Mouse (Mus musculus) spleen, postnatal 14 days (tissue): ENCODE data around the gene Coro1b.
"Not testable (repeated sequence)": the region's sequence is repeated elsewhere in the genome, so short reads cannot be mapped to it uniquely, and the experiment has no call there.

Experiments
- DNase-seq, 2 experiments: peaks; one replicate each; pipeline ENCODE4 v3.0.0; 2021 to 2022; ENCODE audit warnings: low spot score in 2 of 2

Coro1b gene

DNA sequence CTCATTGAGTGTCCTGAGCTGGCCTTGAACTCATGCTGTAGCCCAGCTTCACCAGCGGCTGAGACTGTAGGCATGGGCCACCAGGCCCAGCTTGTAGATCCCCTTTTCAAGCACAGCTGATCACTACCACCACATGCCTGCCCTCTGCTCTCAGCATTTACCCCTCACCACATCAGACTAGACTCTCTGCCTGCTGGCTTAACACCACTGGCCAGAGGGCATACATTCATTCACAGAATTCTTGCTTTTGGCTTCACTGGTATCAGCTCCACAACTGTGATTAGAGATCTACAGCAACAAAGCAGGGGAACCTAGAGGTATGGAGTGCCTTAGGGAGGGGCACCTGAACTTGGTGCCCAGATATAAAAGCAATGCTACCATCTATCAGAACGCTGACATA is 27.9 kb upstream of the Coro1b start:
- DNase-seq = no peak

DNA sequence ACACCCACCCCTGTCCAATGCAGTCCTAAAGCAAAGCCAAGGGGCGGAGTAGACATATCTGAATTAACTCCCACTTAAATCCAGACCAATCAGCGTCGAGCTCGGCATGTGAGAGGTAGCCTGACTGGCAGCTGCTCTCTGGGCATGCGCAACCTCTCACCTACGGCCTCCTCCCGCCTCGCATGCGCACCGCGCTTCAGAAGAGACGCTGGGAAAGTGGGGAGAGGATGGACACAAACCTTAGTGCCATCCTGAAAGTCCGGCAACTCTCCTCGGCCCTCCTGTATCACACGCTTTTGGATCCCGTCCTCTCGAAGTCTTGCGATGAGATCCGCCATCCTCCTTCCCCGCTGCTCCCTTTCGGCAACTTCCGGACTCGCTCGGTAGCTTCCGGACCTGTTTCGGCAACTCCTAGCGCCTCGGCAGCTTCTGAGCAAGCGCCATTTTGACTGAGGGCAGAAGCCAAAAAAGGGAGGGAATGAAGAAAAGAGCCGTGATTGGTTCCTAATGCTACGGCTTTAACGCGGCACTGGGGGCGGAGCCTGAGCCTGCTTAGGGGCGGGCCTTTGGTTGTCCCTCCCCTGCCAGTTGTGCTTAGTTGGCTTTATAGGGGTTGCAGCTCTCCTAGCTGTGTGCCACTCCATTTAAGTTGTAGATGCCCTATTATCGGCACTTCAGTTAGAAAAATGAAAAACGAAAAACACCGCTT is 27.2 kb upstream of the Coro1b start:
- peak; percentile 95 to 97 for DNase-seq

DNA sequence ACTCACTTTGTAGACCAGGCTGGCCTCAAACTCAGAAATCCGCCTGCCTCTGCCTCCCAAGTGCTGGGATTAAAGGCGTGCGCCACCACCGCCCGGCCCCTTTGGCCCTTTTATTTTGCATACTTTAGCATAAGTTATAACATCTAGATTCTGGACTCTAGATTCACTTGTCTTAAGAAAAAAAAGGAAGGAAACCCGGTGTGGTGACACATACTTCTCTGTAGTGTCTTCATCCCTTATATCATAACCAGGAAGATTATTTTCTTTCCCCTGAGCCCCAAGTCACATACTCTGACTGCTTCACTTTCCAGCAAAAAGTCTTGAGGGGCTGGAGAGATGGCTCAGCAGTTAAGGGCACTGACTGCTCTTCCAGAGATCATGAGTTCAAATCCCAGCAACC is 26.5 kb upstream of the Coro1b start:
- not testable (repeated sequence) for DNase-seq

DNA sequence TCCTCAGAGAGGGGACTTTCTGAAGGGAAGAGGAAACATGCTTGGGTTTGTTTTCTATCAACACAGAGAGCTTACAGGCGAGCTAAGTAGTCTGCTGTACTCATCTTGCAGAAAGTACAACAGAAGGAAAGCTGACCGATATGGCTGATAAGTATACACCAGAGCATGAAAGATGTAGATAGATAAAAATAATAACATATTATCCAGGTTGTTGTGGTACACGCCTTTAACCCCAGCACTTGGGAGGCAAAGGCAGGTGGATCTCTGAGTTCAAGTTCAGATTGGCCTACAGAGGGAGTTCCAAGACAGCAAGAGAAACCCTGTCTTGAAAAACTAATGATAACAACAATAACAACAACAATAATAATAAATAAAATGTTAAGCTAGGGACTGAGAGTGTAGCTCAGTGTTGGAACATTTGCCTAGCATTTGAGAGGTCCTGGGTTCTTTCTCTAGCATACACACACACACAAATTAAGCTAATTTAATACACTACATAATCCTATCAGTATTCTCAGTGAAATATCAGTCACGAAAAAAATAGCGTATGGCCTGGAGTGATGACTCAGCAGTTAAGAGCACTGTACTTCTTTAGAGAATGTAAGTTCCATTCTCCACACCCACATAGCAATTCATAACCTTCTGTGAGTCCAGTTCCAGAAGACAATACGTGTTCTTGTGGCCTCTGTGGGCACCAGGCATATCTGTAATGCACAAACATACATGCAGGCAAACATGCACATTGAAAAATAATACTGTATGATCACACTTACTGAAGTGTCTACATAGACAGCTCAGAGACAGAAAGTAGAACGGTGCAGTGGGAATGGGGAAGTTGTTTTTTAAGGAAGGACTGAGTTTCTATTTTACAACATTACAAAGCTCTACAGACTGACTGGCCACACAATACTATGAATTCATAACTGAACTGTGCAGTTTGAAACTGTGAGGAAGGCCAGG is 25.7 kb upstream of the Coro1b start:
- DNase-seq = no peak

DNA sequence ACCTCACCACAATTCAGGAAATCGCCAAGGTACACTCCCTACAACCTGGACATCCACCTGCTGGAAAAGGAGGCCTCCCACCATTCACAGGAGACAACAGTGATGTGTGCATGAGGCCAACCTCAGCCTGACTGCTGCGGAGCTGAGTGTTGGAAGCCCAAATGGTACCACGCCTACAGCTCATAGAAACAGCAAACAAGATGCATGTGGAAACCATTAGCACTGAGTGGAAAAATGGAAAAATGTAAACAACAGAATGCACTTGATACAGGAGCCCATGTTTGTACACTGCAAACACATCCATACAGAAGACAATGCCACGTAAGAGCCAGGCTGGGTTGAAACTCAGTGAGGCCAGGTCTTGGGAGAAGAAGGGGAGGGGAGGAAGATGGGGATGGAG is 24.0 kb upstream of the Coro1b start:
- no peak for DNase-seq

DNA sequence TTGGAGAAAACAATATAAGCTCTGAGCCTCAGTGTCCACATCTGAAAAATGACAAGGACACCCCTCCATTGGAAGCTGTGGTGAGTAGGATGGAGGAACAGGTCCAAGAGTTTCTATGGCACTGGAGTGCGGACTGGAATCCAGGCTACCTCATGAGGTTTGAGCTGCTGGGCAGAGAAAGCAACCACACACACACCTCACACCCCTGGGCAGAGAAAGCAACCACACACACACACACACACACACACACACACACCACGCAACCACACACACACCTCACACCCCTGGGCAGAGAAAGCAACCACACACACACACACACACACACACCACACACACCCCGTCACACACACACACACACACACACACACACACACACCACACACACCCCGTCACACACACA is 23.2 kb upstream of the Coro1b start:
- DNase-seq = not testable (repeated sequence)

DNA sequence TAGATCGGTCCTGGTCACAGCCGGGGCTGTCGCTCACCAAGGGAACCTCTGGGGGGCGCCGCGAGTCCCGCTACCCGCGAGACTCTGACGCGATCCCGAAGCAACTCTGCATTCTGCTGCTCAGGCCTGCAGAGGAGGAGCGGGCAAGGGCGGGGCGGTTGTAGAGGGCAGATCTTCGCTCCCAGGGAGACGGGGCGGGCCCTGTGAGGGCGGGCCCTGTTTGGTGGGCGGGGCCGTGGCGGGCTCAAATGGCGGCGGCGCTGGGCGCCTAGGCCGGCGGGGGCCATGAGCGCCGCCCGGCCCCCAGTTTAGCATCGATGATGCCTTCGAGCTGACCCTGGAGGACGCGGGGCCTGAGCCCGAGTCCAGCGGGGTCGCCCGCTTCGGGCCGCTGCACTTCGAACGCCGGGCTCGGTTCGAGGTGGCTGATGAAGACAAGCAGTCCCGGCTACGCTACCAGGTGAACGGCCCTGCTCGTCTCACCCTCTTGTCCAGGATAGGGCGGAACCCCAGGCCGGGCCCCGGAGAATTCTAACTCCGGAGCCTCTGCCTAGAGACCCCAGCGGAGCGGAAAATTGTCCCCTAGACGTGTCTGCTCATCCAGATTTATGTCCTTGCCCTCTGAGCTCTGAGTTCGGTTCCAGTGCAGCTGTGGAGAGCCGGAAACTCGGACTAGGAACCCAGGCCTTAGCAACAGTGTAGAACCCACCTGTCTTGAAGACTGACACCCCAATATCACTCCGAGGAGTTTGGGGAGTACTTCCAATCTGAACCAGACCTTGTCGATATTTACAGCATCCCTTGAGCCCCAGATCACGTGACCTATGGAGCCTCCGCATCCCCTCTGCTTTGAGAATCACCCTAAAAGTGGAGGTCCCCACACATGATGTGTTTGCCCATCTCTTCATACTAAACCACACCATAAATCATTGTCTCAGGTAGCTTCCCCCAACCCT is 22.4 kb upstream of the Coro1b start, which contains the start of gene Aip:
Aip (minus strand) TSS at position 118 of the 956 bp plus-strand sequence.
- peak; percentile 98 for DNase-seq

DNA sequence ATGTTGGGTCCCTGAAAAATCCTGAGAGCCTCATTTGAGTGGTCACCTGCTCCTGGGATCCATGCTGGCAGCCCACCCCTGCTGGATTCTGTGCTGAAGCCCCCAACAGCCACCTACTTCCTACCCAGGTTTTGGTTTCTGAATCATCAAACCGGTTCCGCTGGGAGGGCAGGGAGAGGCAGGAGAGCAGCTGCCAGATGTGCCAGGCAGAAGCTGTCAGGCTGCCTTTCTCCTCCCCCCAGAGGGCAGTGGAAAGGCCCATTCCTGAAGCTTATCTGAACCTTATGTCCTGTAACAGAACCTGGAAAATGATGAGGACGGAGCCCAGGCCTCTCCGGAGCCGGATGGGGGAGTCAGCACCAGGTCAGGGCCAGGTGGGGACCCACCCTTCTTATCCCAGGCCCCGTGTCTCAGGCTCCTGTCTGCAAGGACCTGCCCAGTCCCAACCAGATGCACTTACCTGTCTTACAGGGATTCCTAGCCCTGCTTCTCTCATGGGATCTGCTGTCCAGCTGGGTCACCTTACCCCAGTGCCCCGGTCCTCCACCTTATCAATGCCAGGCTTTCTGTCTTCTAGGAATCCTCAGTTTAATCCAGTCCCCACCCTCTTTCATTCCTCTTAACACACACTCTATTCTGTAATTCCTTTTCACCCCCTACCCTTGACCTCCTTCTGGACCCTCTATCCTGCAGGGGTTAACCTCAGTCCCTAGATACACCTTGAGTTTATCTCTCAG is 21.5 kb upstream of the Coro1b start:
- no peak for DNase-seq

DNA sequence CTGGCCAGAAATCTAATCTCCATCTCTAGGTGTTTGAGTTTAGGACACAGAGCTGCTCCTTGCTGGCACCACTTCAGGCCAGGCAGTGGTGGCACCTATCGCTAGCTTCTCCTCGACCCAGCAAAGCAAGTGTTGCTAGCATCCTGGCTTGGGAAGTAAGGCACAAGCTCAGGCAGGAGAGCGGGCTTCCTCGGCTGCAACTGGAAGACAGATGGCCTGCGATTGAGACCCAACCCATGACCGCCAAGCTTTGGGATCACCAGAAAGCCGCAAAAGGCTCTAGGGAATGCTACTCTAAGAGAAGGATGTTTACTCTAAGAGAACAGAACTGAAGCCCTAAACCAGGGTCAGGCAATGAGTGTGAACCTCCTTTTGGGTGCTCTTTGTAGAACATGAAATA is 19.0 kb upstream of the Coro1b start:
- no peak for DNase-seq

DNA sequence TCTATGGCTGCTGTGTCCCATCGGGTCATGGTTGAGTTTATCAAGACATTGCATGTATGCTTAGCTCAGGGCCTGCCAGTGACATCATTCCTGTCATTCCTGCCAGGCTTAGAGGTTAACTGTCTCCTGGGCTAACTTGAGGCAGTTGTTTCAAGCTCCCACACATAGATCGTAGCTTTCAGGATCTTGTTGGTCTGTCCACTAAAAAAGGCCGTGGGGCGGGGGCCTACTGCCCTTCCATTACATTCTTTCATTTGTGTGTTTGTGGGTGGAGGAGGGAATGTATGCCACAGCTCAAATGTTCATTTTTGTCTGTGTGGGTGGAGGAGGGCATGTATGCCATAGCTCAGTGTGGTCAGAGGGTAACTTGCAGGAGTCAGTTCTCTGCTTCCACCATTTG is 18.3 kb upstream of the Coro1b start:
- DNase-seq = no peak

DNA sequence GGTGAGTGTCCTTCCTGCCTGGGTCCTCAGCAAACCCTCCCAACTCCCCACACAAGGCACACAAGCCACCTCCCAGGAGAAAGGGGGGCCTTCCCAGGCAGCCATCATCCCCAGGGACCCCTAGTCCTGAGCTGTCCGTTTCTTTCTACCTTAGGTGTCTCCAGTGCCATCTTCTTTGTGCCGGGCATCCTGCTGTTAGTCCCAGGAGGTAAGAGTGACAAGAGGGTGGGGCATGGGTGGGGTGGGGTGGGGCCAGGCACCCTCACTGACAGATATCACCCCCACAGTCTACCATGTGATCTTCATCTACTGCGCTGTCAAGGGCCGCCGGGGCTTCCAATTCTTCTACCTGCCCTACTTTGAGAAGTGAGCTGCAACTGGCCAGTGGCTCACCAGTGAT is 17.3 kb upstream of the Coro1b start:
- DNase-seq = no peak

DNA sequence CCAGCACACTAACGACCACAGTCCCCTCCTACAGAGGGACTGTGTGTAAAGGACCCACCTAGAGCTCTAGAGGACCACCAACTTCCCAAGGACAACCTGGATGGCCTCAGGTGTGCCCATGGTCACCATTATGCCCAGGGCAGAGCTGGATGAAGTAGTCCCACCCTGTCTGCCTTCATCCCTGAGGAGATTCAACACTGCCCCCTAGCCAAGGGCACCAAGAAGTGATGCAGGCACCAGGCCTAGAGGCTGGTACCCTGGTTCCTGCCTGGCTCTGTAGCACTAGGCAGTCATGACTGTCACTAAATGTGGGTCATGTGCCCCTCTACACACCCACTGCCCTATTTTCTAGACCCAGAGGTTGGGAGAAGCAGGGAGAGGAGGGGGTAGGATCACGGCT is 16.7 kb upstream of the Coro1b start:
- no peak for DNase-seq

DNA sequence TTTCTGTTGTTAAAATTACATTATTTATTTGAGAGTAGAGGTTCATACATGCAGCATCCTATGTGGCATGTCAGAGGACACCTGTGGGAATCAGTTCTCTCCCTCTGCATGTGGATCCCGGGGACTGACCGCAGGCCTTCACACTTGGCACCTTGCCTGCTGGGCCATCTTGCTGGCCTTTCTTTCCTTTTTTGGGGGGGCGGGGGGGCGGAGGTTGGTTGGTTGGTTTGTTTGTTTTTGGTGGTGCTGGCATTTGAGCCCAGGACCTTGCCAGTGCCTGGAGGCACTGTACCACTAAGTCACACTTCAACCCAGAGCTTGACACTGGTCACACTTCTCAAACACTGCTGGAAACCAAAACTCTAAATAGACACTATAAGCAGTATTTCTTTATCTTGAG is 14.1 kb upstream of the Coro1b start:
- DNase-seq = no peak

DNA sequence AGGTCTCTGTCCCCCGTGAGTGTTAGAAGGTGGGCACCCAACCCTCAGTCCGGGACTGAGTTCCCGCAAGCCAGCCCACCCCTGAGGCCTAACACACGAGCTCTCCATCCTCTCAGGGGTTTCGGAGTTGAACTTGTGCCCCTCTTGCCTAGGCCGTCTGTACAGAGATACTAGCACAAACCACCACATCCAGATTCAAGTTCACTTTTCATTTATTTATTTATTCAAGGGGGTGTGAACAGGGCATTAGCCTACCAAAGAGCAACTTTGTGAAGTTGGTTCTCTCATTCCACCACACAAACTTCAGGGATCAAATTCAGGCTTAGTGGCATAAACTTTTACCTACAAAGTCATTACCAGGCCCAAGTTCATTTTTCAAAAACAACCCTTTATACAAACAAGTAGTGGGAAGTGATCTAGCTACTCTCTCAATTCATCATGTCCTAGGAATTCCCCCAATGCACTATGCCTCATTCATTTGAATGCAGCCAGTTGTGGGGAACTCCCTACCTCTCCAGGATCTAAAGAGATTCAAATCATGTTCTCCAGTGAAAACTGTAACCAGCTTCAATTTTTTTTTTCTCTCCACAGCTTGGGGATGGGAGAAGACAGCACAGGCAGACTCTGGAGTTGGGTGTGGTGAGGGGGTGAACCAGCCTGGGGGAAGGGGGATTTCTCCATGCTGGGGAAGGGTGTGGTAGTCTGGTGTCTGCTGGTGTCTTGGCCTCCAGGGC is 13.0 kb upstream of the Coro1b start:
- DNase-seq = not testable (repeated sequence)

DNA sequence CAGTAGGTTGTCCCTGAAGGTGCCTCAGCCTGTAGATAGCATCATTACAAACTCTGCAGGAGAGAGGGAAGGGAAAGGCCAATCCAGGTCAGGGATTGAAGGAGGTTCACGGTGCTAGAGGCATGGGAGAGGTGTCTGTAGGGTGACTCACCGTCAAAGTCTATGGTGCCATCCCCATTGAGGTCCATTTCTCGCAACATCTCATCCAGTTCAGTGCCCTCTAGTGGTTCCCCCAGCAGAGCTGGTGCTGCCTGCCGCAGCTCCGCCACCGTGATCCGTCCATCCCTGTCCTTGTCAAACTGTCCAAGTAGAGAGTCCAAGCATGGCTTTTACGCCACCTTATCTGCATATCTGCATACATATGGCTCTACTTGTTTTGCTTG is 12.5 kb upstream of the Coro1b start:
- not testable (repeated sequence) for DNase-seq

DNA sequence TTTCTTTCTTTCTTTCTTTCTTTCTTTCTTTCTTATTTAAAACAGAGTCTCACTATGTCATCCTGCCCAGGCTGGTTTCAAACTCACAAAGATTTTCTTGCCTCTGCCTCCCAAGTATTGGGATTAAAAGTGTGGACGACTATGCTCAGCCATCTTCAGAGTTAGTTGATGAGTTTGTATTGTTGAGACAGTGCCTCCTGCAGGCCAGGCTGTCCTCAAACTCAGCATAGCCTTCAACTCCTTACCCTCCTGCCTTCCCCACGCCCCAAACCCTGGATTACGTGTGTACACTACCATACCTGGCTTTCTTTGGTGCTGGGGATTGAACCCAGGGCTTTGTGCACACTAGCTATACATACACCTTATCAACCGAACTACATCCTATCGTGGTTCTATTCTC is 12.0 kb upstream of the Coro1b start:
- DNase-seq = no peak

DNA sequence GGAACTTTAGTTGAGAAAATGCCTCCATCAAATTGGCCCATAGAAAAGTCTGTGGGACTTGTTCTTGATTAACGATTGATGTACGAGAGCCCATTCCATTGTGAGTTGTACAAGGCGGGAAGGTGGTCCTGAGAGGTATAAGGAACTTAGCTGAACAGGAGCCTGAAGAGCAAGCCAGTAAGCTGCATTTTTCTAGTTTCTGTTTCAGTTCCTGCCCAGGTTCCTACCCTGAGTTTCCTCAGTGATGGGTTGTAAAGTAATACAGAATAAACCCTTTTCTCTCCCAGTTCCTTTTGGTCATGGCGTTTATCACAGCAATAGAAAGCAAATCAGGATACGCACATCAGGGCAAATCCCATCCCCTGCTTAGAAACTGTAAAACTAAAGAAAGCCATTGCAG is 10.5 kb upstream of the Coro1b start:
- no peak for DNase-seq

DNA sequence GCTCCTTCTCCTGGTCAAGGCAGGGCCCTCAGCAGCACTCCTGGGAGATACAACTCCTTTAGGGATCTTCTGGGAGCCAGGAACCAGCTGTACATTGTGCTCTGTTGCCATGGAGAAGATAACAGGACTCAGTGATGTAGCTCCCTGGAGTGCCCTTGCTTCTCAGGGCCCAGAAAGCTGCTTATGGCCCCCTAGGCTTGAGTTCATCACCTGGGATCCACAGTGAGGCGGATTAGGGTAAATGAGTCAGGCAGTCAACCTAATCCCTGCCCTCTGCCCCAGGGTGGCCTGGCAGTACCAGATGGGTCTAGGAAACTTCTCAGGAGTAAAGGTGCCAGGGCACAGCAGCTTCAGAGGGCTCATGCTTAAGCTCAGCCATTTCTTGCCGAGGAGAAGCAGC is 9.0 kb upstream of the Coro1b start, which contains the start of gene Gpr152:
Gpr152 (plus strand) TSS at position 342 of the 400 bp plus-strand sequence.
- DNase-seq = no peak

DNA sequence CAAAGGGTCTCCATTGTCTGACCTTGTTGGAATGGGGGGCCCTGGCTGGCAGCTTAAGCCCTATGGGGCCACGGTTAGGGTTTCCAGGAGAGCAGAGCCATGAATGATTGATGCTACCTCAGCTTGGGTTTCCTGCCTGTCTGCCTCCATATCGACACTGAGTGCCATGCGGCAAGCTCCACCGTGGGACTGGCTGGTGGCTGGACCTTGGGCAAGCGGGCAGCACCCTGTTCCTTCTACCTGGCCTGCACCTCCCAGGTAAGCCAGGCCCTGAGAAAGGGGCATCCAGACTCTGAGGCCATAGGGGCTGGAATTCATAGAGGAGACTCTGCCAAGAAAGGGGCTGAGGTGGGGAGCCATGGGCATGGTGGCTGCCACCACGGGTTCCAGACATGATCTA is 8.3 kb upstream of the Coro1b start:
- no peak for DNase-seq

DNA sequence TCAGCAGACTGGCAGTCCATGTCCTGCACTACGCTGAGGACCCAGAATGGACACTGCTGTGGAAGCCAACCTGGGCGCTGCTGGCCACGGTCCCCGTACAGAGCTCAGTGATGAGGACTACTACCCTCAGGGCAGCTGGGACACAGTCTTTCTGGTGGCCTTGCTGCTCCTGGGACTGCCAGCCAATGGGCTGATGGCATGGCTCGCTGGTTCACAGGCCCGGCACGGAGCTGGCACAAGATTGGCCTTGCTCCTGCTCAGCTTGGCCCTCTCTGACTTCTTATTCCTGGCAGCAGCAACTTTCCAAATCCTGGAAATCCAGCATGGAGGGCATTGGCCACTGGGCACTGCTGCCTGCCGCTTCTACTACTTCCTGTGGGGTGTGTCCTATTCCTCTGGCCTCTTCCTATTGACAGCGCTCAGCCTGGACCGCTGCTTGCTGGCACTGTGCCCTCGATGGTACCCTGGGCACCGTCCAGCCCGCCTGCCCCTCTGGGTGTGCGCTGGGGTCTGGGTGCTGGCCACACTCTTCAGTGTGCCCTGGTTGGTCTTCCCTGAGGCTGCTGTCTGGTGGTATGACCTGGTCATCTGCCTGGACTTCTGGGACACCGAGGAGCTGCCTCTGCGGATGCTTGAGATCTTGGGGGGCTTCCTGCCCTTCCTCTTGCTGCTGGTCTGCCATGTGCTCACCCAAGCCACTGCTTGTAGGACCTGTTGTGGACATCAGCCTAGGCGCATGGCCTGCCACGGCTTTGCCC is 5.8 kb upstream of the Coro1b start:
- DNase-seq = no peak
